Comparison of ENCODE assay signal across 9 mouse cellular contexts in the genomic region with DNA sequence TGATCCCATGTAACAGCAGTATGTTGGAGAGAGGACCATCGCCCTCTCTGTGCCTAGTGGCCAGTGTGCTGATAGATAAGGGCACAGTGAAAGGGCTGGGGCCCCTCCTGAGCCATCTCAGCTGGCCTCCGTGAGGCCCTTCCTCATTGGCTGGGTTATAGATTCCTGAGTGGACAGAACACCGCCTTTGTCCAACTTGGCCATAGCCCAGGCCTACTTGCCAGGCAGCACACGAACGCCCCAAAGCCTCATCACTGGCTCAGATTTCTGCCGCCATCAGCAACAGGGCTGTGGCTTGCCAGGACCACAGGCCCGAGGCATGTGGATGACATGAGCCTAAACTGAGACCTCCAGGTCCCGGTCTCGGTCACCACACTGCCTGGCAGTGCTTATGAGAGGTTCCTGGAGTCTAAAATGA. TPM values are rescaled to one million over a fixed set of nuclear protein-coding genes. Genes with fewer than 3 reads are reported as not detected.
DNase-seq lines count a peak whose midpoint lies in the region; ATAC-seq and TF ChIP-seq lines count a peak whose summit lies in the region.
"Had no signal": no experiment of that assay in that cellular context is flagged by ENCODE, and none has a peak within 500 bp of the region (broad histone marks: within the 10 kb centered on the region; RNA-seq: fewer than 3 reads in every experiment).

No protein-coding gene starts in this region.

- no peaks in the 10 kb centered on the region for H3K36me3 ChIP-seq in hindbrain, embryonic 16.5 days (ENCODE audit: control insufficient read depth, insufficient read depth, low read length)
- no peaks in the 10 kb centered on the region for H3K36me3 ChIP-seq in midbrain, postnatal 0 days (ENCODE audit: insufficient read depth, low read length)
- H3K36me3 ChIP-seq: liver, embryonic 15.5 days had no signal

- H3K4me1 ChIP-seq in hindbrain, embryonic 16.5 days (ENCODE audit: control insufficient read depth, insufficient read depth, low read depth, low read length) = peaks cover 23% of the 10 kb centered on the region
- 0 out of 2 replicates have a peak, but pooled peaks cover 6% of the 10 kb centered on the region for H3K4me1 ChIP-seq in midbrain, postnatal 0 days (ENCODE audit: insufficient read depth, low read length)

- peak; percentile 83 for DNase-seq in urinary bladder, postnatal 14 days (ENCODE audit: low spot score)
- no peak for DNase-seq in urinary bladder, adult 2 months (ENCODE audit: low spot score)
- DNase-seq in gastrocnemius, adult 18-20 months (ENCODE audit: low spot score) = peak; percentile 86
- peak; percentile 47 for DNase-seq in left cerebral cortex, adult 18-20 months (ENCODE audit: low spot score in 2 of 2)
- peak; percentile 83 for DNase-seq in midbrain, postnatal 0 days (ENCODE audit: low spot score)
- DNase-seq in T-cell, adult 2 months (ENCODE audit: low spot score) = no peak
- DNase-seq in spleen, postnatal 4 days (ENCODE audit: low spot score in 2 of 2) = no peak

- WGBS in hindbrain, embryonic 16.5 days = 53% methylated on average over 9 of the region's 9 CpGs
- WGBS in midbrain, postnatal 0 days = 56% methylated on average over 9 of the region's 9 CpGs

- H3K4me2 ChIP-seq in hindbrain, embryonic 16.5 days (ENCODE audit: low read length) = no peak overlapping the region
- no peak overlapping the region for H3K4me2 ChIP-seq in midbrain, postnatal 0 days (ENCODE audit: low read depth, low read length, poor library complexity, severe bottlenecking)
- H3K4me2 ChIP-seq: liver, embryonic 15.5 days had no signal

- no peaks in the 10 kb centered on the region for H3K27me3 ChIP-seq in hindbrain, embryonic 16.5 days (replicated peaks; ENCODE audit: control insufficient read depth, insufficient read depth, low read length)
- no peaks in the 10 kb centered on the region for H3K27me3 ChIP-seq in midbrain, postnatal 0 days (ENCODE audit: insufficient read depth, low read length)
- H3K27me3 ChIP-seq: liver, embryonic 15.5 days had no signal

- no peak overlapping the region for H3K9ac ChIP-seq in hindbrain, embryonic 16.5 days (ENCODE audit: low read depth, low read length)
- H3K9ac ChIP-seq in midbrain, postnatal 0 days (replicated peaks; ENCODE audit: low read length, poor library complexity, severe bottlenecking) = no peak overlapping the region
- H3K9ac ChIP-seq: liver, embryonic 15.5 days had no signal

- H3K27ac ChIP-seq in hindbrain, embryonic 16.5 days (ENCODE audit: low read depth, low read length) = peak overlapping the region; percentile 61; the same call in 1 of the 2 replicates
- H3K27ac ChIP-seq in midbrain, postnatal 0 days (ENCODE audit: low read depth, low read length) = peak overlapping the region; percentile 32; the same call in 1 of the 2 replicates
- H3K27ac ChIP-seq: liver, embryonic 15.5 days had no signal

- ATAC-seq in hindbrain, embryonic 16.5 days = peak; percentile 79
- peak; percentile 78 for ATAC-seq in midbrain, postnatal 0 days (ENCODE audit: low FRiP score)

- no peaks in the 10 kb centered on the region for H3K9me3 ChIP-seq in hindbrain, embryonic 16.5 days (ENCODE audit: control insufficient read depth, low read length)
- H3K9me3 ChIP-seq in midbrain, postnatal 0 days (ENCODE audit: low read length) = no peaks in the 10 kb centered on the region
- H3K9me3 ChIP-seq: liver, embryonic 15.5 days had no signal

- no peak for TF ChIP-seq CTCF in midbrain, postnatal 0 days (IDR thresholded peaks at IDR 0.05)

- no peak overlapping the region for H3K4me3 ChIP-seq in hindbrain, embryonic 16.5 days (ENCODE audit: low read length)
- no peak overlapping the region for H3K4me3 ChIP-seq in midbrain, postnatal 0 days (ENCODE audit: low read depth, low read length)
- H3K4me3 ChIP-seq: liver, embryonic 15.5 days had no signal

RNA-seq across cellular contexts. Expression of gene Htra3, which starts 8.1 kb away (rescaled TPM):
- polyA plus RNA-seq in urinary bladder, adult 2 months (2012; rRNA removed) = 90.2 and 126 TPM in 2 replicates
- total RNA-seq in gastrocnemius, adult 18-20 months (2021) = 10 to 100 TPM; 28.4 to 34.8 TPM
- 17.3 and 25.5 TPM in 2 replicates for polyA plus RNA-seq in hindbrain, embryonic 16.5 days (2015; fragmentation: Nextera tagmentation; extraction: Ambion mirVana)
- total RNA-seq in left cerebral cortex, adult 18-20 months (2021) = 1 to 10 TPM; 5.0 to 7.4 TPM
- 19.9 and 26.3 TPM in 2 replicates for total RNA-seq in midbrain, postnatal 0 days (2014; rRNA removed)
- 20.9 and 22.0 TPM in 2 replicates for polyA plus RNA-seq in midbrain, postnatal 0 days (2015; fragmentation: Nextera tagmentation; extraction: Ambion mirVana)

Comparison
In these comparisons a context has a peak if more than half of its experiments do, and no peak if none do; other contexts are left out.
1. DNase-seq: peak in urinary bladder, postnatal 14 days (single experiment), gastrocnemius, adult 18-20 months (single experiment), left cerebral cortex, adult 18-20 months (2 of 2) and midbrain, postnatal 0 days (single experiment); none in urinary bladder, adult 2 months (single experiment), T-cell, adult 2 months (single experiment) and spleen, postnatal 4 days (0 of 2).